Mouse (Mus musculus) kidney, postnatal 10 days (tissue): ENCODE data around the gene Yeats2.
A peak's percentile ranks its signal among the peaks of the same experiment; 100 is the strongest.
"Not testable (repeated sequence)": the region's sequence is repeated elsewhere in the genome, so short reads cannot be mapped to it uniquely, and the experiment has no call there.

Experiments used
- DNase-seq: peaks from one replicate; pipeline ENCODE4 v3.0.0; 2021; ENCODE audit warnings: mixed read lengths

Yeats2 gene

DNA sequence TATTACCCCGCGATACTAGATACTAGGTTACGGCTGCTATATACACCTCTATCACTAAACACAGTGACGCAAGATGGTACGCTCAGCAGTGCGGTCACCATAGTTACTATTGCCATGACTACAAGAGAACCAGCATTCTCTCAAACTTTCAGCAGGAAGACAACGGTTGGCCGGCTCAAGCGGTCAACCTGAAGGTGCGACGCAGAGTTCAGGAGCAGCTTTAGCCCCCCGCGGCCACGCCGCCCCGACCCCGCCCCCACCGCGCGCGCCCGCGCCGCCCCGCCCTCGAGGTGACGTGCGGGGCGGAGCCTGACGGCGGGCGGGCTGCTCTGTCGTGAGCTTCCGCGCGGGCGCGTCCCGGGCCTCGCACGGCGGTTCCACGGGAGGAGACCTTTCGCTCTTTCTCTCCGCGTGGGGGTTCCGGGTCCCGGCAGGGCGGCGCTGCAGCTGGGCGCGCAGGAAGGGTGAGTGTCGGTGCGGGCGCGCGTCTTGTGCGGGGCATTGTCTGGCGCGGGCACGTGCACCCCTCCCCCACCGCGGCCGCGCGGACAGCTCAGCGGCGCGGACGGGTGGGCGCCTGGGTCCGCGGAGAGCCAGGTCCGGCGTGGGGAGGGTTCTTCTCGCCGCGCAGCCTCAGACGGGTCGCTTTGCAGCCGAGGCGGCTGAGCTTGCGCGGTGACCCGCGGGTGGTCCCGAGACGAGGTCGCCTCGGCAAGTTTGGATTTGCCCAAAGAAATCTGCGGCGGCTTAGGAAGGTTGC is at the start of gene Yeats2:
Gene Yeats2, plus strand, starts transcription at position 292 of the 760 bp plus-strand sequence.
- peak; percentile 88 for DNase-seq

GRCm38 (mm10) chr16:20095966-20096365 is 44.9 kb upstream of the Yeats2 start:
- no peak for DNase-seq

DNA sequence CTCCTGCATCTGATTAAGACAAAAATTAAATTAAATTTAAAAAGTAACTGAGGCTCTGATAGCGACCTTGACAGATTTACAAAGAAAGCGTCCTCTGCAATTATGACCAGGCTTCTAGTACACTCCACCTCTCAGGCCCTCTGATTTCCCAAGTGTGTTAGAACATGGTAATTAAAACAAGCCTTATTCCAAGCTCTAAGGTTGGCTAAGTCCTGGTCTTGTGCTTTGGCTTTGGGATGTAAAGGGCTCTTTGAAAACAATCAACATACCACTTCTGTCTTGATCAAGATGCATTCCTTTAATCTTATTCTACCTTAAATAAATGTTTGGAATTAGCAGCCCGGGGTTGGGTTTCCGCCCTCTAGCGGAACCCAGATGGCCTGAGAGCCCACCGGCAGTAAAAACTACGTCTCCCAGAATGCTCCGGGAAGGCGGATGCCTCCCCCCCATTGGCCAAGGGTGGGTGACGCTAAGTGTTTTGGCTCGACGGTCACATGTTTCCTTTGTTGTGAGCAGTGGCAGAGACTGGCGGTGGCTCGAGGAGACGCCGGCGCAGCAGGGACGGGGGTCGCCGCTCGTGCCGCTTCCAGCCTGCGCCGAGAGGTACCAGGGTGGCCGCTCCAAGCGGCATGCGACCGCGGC is 43.7 kb upstream of the Yeats2 start, which contains the start of gene Klhl24:
Gene Klhl24, plus strand, starts transcription at position 474 of the 642 bp plus-strand sequence.
- DNase-seq = peak; percentile 95

GRCm38 (mm10) chr16:20097711-20098374 is 43.0 kb upstream of the Yeats2 start:
- DNase-seq = peak; percentile 96

DNA sequence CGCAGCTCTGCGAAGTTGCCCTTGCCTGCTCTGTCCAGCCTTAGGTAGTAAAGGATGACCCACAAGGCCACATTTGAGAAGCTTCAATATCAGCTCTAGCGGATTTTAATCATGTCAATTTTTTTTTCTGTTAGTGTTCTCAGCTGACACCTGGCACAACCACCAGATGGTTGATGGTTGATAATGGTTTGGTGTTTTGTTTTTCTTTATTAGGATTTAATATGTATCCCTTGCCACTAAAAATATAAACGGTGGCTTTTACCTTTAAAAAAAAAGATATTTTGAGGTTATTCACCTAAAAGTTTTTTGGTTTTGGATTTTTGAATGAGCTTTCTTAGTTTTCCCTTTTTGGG is 42.5 kb upstream of the Yeats2 start:
- no peak for DNase-seq

DNA sequence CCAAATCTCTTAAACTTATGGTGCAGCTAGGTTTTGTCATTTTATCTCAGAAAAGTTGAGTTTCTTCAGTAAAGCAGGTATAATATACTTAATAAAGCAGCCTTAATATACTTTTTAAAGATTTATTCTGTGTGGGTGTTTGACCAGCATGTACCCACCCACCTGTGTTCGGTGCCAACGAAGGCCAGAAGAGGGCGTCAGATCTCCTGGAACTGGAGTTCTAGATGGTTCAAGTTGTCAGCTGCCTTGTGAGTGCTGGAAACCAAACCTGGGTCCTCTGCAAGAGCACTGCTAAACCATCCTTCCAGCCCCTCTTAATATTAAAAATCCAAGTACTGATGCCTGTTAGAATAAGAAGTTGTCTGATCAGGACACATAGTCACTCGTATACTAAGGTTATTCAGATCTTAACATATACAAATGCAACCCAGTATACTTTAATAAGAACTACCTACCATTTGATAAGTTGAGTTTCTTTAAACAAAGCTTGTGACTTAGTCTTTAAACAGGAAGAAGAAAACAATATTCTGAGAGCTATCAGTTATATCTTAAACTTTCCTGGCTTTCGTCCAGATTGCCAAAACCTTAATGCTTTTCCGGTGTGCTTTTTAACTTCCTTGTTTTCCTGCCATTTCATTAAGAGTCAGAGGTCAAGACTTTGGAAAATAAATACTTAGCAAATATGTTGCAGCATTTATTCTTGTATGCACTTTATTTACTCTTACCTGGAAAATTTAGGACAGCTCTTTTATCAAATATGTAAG is 41.8 kb upstream of the Yeats2 start:
- peak; percentile 26 for DNase-seq

DNA sequence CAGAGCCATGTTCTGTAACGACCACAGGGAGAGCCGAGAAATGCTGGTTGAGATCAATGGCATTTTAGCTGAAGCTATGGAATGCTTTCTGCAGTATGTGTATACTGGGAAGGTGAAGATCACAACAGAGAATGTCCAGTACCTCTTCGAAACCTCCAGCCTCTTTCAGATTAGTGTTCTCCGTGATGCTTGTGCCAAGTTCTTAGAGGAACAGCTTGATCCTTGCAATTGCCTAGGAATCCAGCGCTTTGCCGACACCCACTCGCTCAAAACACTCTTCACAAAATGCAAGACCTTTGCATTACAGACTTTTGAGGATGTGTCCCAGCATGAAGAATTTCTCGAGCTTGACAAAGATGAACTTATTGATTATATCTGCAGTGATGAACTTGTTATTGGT is 33.9 kb upstream of the Yeats2 start:
- no peak for DNase-seq

- DNase-seq = no peak
Measured at GRCm38 (mm10) chr16:20108961-20109360, 31.9 kb upstream of the Yeats2 start.

GRCm38 (mm10) chr16:20112649-20113048 is 28.2 kb upstream of the Yeats2 start:
- no peak for DNase-seq

DNA sequence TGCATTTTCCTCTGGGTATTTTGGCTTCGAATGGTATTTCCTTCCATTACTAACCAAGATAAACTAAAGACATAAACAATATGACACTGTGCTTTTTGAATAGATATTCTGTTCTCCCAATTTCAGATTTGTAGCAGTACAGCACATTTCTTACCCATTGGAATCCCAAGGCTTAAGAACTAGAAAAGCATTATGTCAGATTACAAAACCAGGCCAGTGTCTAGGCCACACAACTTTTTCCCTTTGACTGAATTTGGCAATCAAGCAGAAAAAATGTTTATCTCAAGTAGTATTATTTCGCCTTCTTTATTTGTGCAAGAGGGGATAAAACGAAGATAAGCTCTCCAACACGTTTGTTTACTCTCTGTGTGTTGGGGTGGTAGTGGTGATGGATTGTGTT is 24.8 kb upstream of the Yeats2 start:
- no peak for DNase-seq

GRCm38 (mm10) chr16:20126319-20126883 is 14.5 kb upstream of the Yeats2 start:
- not testable (repeated sequence) for DNase-seq

GRCm38 (mm10) chr16:20130397-20130796 is 10.5 kb upstream of the Yeats2 start:
- DNase-seq = no peak

- DNase-seq = no peak
Measured at GRCm38 (mm10) chr16:20144568-20144967, 3.7 kb downstream of the Yeats2 start.

GRCm38 (mm10) chr16:20151991-20152390 is 11.1 kb downstream of the Yeats2 start:
- no peak for DNase-seq

- DNase-seq = no peak
Measured at GRCm38 (mm10) chr16:20153742-20154141, 12.9 kb downstream of the Yeats2 start.

DNA sequence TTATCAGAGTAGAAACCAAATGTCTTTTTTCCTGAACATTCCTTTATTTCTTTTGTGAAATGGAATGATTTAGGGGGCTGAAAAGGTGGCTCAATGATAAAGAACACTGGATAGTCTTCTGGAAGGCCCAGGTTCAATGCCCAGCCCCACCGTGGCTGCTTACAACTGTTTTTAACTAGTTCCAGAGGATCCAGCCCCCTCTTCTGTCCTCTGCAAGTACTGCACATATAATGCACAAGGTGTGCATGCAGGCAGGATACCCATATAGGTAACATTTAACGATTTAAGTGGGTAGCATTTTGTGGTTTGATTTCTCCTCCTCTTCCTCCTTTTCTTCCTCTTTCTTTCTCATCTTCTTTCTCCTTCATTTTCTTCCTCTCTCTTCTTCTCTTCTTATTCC is 19.3 kb downstream of the Yeats2 start:
- no peak for DNase-seq

- DNase-seq = no peak
Measured at GRCm38 (mm10) chr16:20169071-20169470, 28.2 kb downstream of the Yeats2 start.

GRCm38 (mm10) chr16:20169471-20170106 is 28.7 kb downstream of the Yeats2 start:
- DNase-seq = no peak

DNA sequence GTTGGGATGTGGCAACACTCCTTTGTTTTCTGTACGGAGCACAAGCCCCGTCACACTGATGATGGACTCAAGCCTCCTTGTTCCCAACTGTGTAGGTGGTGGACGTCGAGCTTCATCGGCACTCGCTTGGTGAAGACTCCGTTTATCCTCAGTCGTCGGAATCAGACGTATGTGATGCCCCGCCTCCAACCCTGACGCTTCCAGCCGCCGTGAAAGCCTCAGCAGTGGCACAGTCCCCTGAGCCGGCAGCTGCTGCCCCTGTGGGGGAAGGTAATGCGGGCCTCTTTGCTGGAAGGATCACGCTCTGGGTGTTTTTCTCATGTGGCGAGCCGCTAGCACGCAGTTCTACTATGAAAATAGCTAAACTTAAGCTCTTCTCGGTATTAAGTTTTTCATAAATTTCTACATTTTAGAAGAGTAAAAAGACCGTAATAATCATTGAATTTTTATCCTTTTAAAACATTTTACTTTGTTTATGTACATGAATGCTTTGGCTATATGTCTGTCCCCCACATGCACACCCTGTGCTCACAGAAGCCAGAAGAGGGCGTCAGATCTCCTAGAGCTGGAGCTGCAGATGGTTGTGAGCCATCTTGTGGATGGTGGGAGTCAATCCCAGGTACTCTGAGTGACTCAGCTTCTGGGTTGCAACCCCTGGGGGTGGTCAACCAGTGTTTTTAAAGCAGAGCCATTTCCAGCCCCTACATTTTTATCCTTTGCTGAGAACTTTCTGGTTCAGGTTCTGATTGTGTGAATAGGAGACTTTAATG is 38.7 kb downstream of the Yeats2 start:
- DNase-seq = no peak

GRCm38 (mm10) chr16:20185368-20185767 is 44.5 kb downstream of the Yeats2 start:
- DNase-seq = no peak

DNA sequence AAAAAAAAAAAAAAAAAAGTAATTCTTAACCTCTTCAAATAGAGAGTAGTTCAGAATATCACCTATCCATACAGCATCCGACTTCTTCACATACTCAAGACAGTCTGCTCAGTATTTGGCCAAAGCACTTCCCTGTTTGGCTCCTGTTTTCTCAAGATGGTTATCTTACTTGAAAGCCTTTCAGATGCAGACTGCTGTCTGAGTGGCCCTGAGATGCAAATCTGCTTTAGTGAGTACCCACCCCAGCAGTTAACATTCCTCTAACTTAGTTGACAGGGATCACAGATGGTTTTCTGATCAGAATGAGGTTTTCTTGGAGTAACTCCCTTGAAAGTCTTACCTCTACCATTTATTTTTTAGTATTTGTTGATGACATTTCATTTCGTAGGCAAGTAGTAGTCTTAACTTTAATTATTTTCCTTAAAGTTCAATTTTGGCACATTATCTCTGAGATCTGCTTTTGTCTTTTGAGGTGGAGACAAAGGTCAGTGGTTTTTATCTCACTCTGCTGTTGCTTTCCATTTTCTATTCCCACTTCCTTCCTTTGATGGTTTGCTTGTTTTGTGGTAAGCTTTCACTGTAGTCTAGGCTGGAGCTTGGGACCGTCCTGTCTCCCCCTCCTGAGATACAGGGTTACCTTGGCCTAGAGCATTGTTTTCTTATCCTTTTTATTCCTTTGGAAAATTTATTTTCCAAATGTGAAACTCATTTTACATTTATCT is 50.5 kb downstream of the Yeats2 start:
- DNase-seq = no peak
